Mouse (Mus musculus) adipocyte (in vitro differentiated cells): ENCODE results near the gene Ap1s3.

Experiments used
- DNase-seq: peaks from one replicate; pipeline ENCODE4 v3.0.0-alpha.2; 2016; ENCODE audit warnings: low spot score

The Ap1s3 gene

GRCm38 (mm10) chr1:79671543-79672337 lies at the start of gene Ap1s3:
Gene Ap1s3, minus strand, starts transcription at chr1:79671972.
- no peak for DNase-seq

GRCm38 (mm10) chr1:79714152-79714923 lies 42.6 kb upstream of the Ap1s3 start:
- DNase-seq = peak; percentile 39

- DNase-seq = no peak
These were observed 41.3 kb upstream of the Ap1s3 start for GRCm38 (mm10) chr1:79713081-79713480.

GRCm38 (mm10) chr1:79711147-79712126 lies 39.7 kb upstream of the Ap1s3 start:
- DNase-seq = no peak

- DNase-seq = no peak
These were observed 38.9 kb upstream of the Ap1s3 start for GRCm38 (mm10) chr1:79710678-79711077.

GRCm38 (mm10) chr1:79710216-79710615 lies 38.4 kb upstream of the Ap1s3 start:
- no peak for DNase-seq

- no peak for DNase-seq
These were observed 35.6 kb upstream of the Ap1s3 start for GRCm38 (mm10) chr1:79707383-79707782.

GRCm38 (mm10) chr1:79706707-79707106 lies 34.9 kb upstream of the Ap1s3 start:
- DNase-seq = no peak

GRCm38 (mm10) chr1:79704672-79705071 lies 32.9 kb upstream of the Ap1s3 start:
- DNase-seq = no peak

GRCm38 (mm10) chr1:79703520-79703919 lies 31.7 kb upstream of the Ap1s3 start:
- DNase-seq = no peak

GRCm38 (mm10) chr1:79698506-79698905 lies 26.7 kb upstream of the Ap1s3 start:
- DNase-seq = no peak

GRCm38 (mm10) chr1:79697382-79697781 lies 25.6 kb upstream of the Ap1s3 start:
- peak; percentile 36 for DNase-seq

GRCm38 (mm10) chr1:79696933-79697332 lies 25.2 kb upstream of the Ap1s3 start:
- no peak for DNase-seq

GRCm38 (mm10) chr1:79692482-79692881 lies 20.7 kb upstream of the Ap1s3 start:
- DNase-seq = no peak

GRCm38 (mm10) chr1:79687254-79687653 lies 15.5 kb upstream of the Ap1s3 start:
- no peak for DNase-seq

- DNase-seq = no peak
These were observed 12.3 kb upstream of the Ap1s3 start for GRCm38 (mm10) chr1:79684027-79684426.

GRCm38 (mm10) chr1:79682936-79683335 lies 11.2 kb upstream of the Ap1s3 start:
- DNase-seq = peak; percentile 36

- DNase-seq = no peak
These were observed 9.0 kb upstream of the Ap1s3 start for GRCm38 (mm10) chr1:79680777-79681176.

- no peak for DNase-seq
These were observed 6.4 kb upstream of the Ap1s3 start for GRCm38 (mm10) chr1:79678117-79678684.

- DNase-seq = no peak
These were observed 3.9 kb upstream of the Ap1s3 start for GRCm38 (mm10) chr1:79675716-79676115.

- DNase-seq = no peak
These were observed 603 bp downstream of the Ap1s3 start for GRCm38 (mm10) chr1:79671196-79671542.
